Mouse (Mus musculus): ENCODE measurements at regions not wholly inside any gene's neighbourhood (a gene's known extent, or its start where the extent isn't known, plus 50 kb on each side); places are given as distances from the start of the nearest gene placed in this dataset.

- Histone ChIP-seq H3K36me3 (no peaks in the 10 kb centered on the region), H3K9ac (replicated peaks) (no peak overlapping the region), H3K4me3 (replicated peaks) (no peak overlapping the region), H3K27me3 (no peaks in the 10 kb centered on the region), H3K27ac (no peak overlapping the region), H3K9me3 (no peaks in the 10 kb centered on the region), H3K4me2 (no peak overlapping the region), H3K4me1 (replicated peaks) (no peaks in the 10 kb centered on the region)
- 48% methylated on average over 6 of the region's 6 CpGs for WGBS
- ATAC-seq (ENCODE audit: insufficient number of reproducible peaks, insufficient read depth, low FRiP score, low TSS enrichment, low read depth): no peak
Observed at GRCm38 (mm10) chr19:27511340-27511739, 81.7 kb upstream of the Pum3 start.

GRCm38 (mm10) chr19:27509956-27510639 is 80.5 kb upstream of the Pum3 start:
- no peak for ATAC-seq (ENCODE audit: insufficient number of reproducible peaks, insufficient read depth, low FRiP score, low TSS enrichment, low read depth)
- Histone ChIP-seq H3K4me2 (no peak overlapping the region), H3K27me3 (no peaks in the 10 kb centered on the region), H3K4me1 (replicated peaks) (no peaks in the 10 kb centered on the region), H3K4me3 (replicated peaks) (no peak overlapping the region), H3K27ac (no peak overlapping the region), H3K9ac (replicated peaks) (no peak overlapping the region), H3K36me3 (no peaks in the 10 kb centered on the region), H3K9me3 (no peaks in the 10 kb centered on the region)
- 64% methylated on average over 6 of the region's 6 CpGs for WGBS

- H3K36me3 ChIP-seq: no peaks in the 10 kb centered on the region
- H3K4me2 ChIP-seq: no peak overlapping the region
- no peak overlapping the region for H3K4me3 ChIP-seq (replicated peaks)
- no peaks in the 10 kb centered on the region for H3K9me3 ChIP-seq
- whole genome bisulfite sequencing: 76% methylated on average over 4 of the region's 4 CpGs
- H3K4me1 ChIP-seq (replicated peaks): no peaks in the 10 kb centered on the region
- no peak for ATAC-seq (ENCODE audit: insufficient number of reproducible peaks, insufficient read depth, low FRiP score, low TSS enrichment, low read depth)
- H3K27ac ChIP-seq: no peak overlapping the region
- H3K9ac ChIP-seq (replicated peaks): no peak overlapping the region
- no peaks in the 10 kb centered on the region for H3K27me3 ChIP-seq
Observed at GRCm38 (mm10) chr19:27498278-27498677, 68.7 kb upstream of the Pum3 start.

- no peak for ATAC-seq (ENCODE audit: insufficient number of reproducible peaks, insufficient read depth, low FRiP score, low TSS enrichment, low read depth)
- H3K4me2 ChIP-seq: no peak overlapping the region
- no peak overlapping the region for H3K4me3 ChIP-seq (replicated peaks)
- no peaks in the 10 kb centered on the region for H3K36me3 ChIP-seq
- no peaks in the 10 kb centered on the region for H3K27me3 ChIP-seq
- H3K9ac ChIP-seq (replicated peaks): no peak overlapping the region
- no peaks in the 10 kb centered on the region for H3K4me1 ChIP-seq (replicated peaks)
- no peak overlapping the region for H3K27ac ChIP-seq
- WGBS: 87% methylated on average over 8 of the region's 8 CpGs
- H3K9me3 ChIP-seq: 0 out of 2 replicates have a peak, but pooled peaks cover 3% of the 10 kb centered on the region
Observed at GRCm38 (mm10) chr19:27492468-27492867, 62.8 kb upstream of the Pum3 start.

- Histone ChIP-seq H3K27ac (no peak overlapping the region), H3K4me3 (replicated peaks) (no peak overlapping the region), H3K4me1 (replicated peaks) (no peaks in the 10 kb centered on the region), H3K9ac (replicated peaks) (no peak overlapping the region), H3K36me3 (no peaks in the 10 kb centered on the region), H3K9me3 (0 out of 2 replicates have a peak, but pooled peaks cover 3% of the 10 kb centered on the region), H3K4me2 (no peak overlapping the region), H3K27me3 (no peaks in the 10 kb centered on the region)
- ATAC-seq (ENCODE audit: insufficient number of reproducible peaks, insufficient read depth, low FRiP score, low TSS enrichment, low read depth): no peak
- 93% methylated on average over 5 of the region's 5 CpGs for WGBS
Observed at GRCm38 (mm10) chr19:27491873-27492272, 62.2 kb upstream of the Pum3 start.

GRCm38 (mm10) chr19:27489053-27489452 is 59.4 kb upstream of the Pum3 start:
- Histone ChIP-seq H3K4me2 (no peak overlapping the region), H3K4me1 (replicated peaks) (no peaks in the 10 kb centered on the region), H3K9ac (replicated peaks) (no peak overlapping the region), H3K9me3 (0 out of 2 replicates have a peak, but pooled peaks cover 3% of the 10 kb centered on the region), H3K4me3 (replicated peaks) (no peak overlapping the region), H3K27me3 (no peaks in the 10 kb centered on the region), H3K27ac (no peak overlapping the region), H3K36me3 (no peaks in the 10 kb centered on the region)
- ATAC-seq (ENCODE audit: insufficient number of reproducible peaks, insufficient read depth, low FRiP score, low TSS enrichment, low read depth): no peak
- 88% methylated on average over 4 of the region's 4 CpGs for WGBS

Data from limb, embryonic 12.5 days (tissue).